Mouse (Mus musculus) MEL-GATA-1-ER (cell line): ENCODE measurements around the gene Dok7.

Source experiments
- DNase-seq: peaks from one replicate; pipeline ENCODE4 v3.0.0-alpha.2; 2012; ENCODE audit warnings: low read depth; ENCODE audit errors: extremely low read depth

Gene Dok7

GRCm38 (mm10) chr5:35056604-35057432 lies at the start of gene Dok7:
TSS of gene Dok7 (plus strand) at chr5:35056766.
- no peak for DNase-seq

GRCm38 (mm10) chr5:35009163-35009562 lies 47.4 kb upstream of the Dok7 start:
- DNase-seq, result no peak

GRCm38 (mm10) chr5:35010656-35011055 lies 45.9 kb upstream of the Dok7 start:
- no peak for DNase-seq

- no peak for DNase-seq
These were observed 45.2 kb upstream of the Dok7 start for GRCm38 (mm10) chr5:35011156-35011923.

- DNase-seq, result no peak
These were observed 42.5 kb upstream of the Dok7 start for GRCm38 (mm10) chr5:35014036-35014435.

GRCm38 (mm10) chr5:35019673-35020300 lies 36.8 kb upstream of the Dok7 start:
- DNase-seq, result no peak

GRCm38 (mm10) chr5:35020410-35021241 lies 35.9 kb upstream of the Dok7 start:
- DNase-seq, result no peak

GRCm38 (mm10) chr5:35024975-35025374 lies 31.6 kb upstream of the Dok7 start:
- no peak for DNase-seq

- DNase-seq, result no peak
These were observed 27.3 kb upstream of the Dok7 start for GRCm38 (mm10) chr5:35029303-35029702.

- DNase-seq, result no peak
These were observed 26.8 kb upstream of the Dok7 start for GRCm38 (mm10) chr5:35029755-35030154.

- no peak for DNase-seq
These were observed 23.5 kb upstream of the Dok7 start for GRCm38 (mm10) chr5:35033068-35033467.

- no peak for DNase-seq
These were observed 22.9 kb upstream of the Dok7 start for GRCm38 (mm10) chr5:35033619-35034018.

GRCm38 (mm10) chr5:35035141-35035540 lies 21.4 kb upstream of the Dok7 start:
- peak; percentile 49 for DNase-seq

- peak; percentile 89 for DNase-seq
These were observed 20.8 kb upstream of the Dok7 start for GRCm38 (mm10) chr5:35035795-35036194.

- no peak for DNase-seq
These were observed 19.1 kb upstream of the Dok7 start for GRCm38 (mm10) chr5:35037438-35037837.

GRCm38 (mm10) chr5:35041268-35041829 lies 15.2 kb upstream of the Dok7 start, which contains the start of gene Hgfac:
TSS of gene Hgfac (plus strand) at chr5:35041509.
- DNase-seq, result no peak

- DNase-seq, result no peak
These were observed 14.0 kb upstream of the Dok7 start for GRCm38 (mm10) chr5:35042431-35043109.

GRCm38 (mm10) chr5:35043110-35043451 lies 13.5 kb upstream of the Dok7 start:
- peak; percentile 77 for DNase-seq

- DNase-seq, result no peak
These were observed 6.0 kb upstream of the Dok7 start for GRCm38 (mm10) chr5:35050541-35050940.

GRCm38 (mm10) chr5:35054628-35055027 lies 1.9 kb upstream of the Dok7 start:
- DNase-seq, result no peak
